Mouse (Mus musculus): ENCODE measurements around the gene Atg9b.
A peak's percentile ranks its signal among the peaks of the same experiment; 100 is the strongest.
"Not testable (repeated sequence)": the region's sequence is repeated elsewhere in the genome, so short reads cannot be mapped to it uniquely, and the experiment has no call there.

The Atg9b gene

DNA sequence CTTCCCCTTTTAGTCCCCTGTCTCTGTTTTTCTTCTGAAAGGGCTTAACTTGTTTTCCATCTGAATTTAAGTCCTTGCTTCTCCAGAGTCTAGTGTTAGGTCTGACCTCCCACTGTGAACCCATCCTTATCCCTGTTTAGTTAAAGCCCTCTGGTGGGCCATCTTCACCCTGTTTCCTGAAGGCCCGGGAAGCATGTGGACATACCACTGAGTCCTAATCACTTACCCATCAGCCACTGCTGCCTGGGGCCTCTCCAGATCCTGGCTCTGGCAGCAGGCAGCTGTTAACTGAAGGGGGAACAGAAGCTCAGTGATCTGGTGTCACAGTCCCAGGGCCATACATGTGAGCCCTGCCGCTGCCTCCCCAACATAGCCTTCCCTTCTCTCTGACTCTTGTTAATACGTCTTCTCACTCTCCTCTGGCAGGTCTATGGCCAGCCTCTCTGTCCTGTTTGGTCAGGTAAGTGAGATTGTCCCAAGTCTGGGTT lies 13.5 kb upstream of the Atg9b start:
- DNase-seq (ENCODE audit: low read depth): no peak

- DNase-seq (ENCODE audit: low read depth): no peak
Observed at GRCm38 (mm10) chr5:24404594-24405360, 12.8 kb upstream of the Atg9b start.

DNA sequence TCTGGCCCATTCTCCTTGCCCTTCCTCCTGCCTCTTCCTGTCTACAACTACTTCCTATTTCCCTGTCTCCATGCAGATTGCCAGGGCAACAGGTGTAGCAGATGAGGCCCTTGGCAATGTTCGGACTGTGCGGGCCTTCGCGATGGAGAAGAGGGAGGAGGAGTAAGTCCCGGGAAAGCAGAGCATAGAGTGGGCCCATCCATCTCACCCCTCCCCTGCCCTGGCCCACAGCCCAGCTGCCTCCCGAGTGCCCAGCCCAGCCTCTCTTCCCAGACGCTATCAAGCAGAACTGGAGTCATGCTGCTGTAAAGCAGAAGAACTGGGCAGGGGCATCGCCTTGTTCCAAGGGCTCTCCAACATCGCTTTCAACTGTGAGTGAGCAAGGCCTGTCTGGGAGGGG lies 10.0 kb upstream of the Atg9b start:
- no peak for DNase-seq (ENCODE audit: low read depth)

GRCm38 (mm10) chr5:24400911-24401605 lies 9.1 kb upstream of the Atg9b start:
- no peak for DNase-seq (ENCODE audit: low read depth)

- no peak for DNase-seq (ENCODE audit: low read depth)
Observed at GRCm38 (mm10) chr5:24400362-24400761, 8.4 kb upstream of the Atg9b start.

- DNase-seq (ENCODE audit: low read depth): no peak
Observed at GRCm38 (mm10) chr5:24399686-24400085, 7.7 kb upstream of the Atg9b start.

DNA sequence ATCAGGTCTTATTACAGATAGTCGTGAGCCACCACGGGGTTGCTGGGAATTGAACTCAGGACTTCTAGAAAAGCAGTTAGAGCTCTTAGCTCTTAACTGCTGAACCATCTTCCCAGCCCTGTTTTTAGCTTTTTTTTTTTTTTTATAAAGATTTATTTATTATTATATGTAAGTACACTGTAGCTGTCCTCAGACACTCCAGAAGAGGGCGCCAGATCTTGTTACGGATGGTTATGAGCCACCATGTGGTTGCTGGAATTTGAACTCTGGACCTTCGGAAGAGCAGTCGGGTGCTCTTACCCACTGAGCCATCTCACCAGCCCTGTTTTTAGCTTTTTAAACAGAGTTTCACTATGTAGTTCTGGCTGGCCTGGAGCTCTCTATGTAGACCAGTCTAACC lies 4.3 kb upstream of the Atg9b start:
- not testable (repeated sequence) for DNase-seq (ENCODE audit: low read depth)

DNA sequence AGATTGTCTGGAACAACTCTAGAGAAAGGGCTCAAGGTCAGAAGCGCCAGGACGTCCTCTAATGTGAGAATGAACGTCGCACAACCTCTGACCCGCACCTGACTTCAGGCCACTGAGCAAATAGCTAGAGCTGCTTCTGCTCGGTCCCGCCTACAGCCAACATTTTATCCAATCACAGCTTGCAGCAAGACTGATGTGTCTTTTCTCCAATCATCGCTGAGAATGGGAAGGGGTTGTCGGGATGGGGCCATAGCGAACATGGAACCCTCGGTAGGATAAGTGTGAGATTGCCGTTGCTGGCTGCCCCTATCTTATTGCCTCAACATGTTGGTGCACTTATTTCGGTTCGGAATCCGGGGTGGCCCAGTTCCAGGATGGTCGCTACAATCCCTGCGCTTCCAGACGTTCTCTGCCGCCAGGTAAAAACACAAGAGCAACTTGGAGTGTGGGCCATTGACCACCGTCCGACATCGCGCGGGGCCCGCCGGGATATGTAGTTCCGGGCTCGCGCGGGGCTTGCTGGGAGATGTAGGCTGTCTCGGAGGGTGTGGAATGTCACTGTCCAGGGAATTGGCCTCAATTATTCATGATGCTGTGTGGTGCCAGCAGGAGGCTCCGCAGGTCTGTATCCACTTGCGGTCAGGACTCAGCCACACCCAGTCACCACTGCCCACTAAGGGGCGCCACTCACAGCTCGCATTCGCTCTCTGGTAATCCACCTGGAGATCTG lies 2.4 kb upstream of the Atg9b start:
- DNase-seq (ENCODE audit: low read depth): peak; percentile 90

- DNase-seq (ENCODE audit: low read depth): peak; percentile 95
Observed at GRCm38 (mm10) chr5:24393392-24393997, 1.6 kb upstream of the Atg9b start, which contains the start of gene Abcb8. Abcb8 (plus strand) TSS chr5:24393663.

- DNase-seq (ENCODE audit: low read depth): no peak
Observed at GRCm38 (mm10) chr5:24392724-24393123, 781 bp upstream of the Atg9b start.

GRCm38 (mm10) chr5:24389658-24390020 lies 2.3 kb downstream of the Atg9b start:
- no peak for DNase-seq (ENCODE audit: low read depth)

- no peak for DNase-seq (ENCODE audit: low read depth)
Observed at GRCm38 (mm10) chr5:24389011-24389657, 2.8 kb downstream of the Atg9b start.

- DNase-seq (ENCODE audit: low read depth): no peak
Observed at GRCm38 (mm10) chr5:24388246-24388915, 3.6 kb downstream of the Atg9b start.

DNA sequence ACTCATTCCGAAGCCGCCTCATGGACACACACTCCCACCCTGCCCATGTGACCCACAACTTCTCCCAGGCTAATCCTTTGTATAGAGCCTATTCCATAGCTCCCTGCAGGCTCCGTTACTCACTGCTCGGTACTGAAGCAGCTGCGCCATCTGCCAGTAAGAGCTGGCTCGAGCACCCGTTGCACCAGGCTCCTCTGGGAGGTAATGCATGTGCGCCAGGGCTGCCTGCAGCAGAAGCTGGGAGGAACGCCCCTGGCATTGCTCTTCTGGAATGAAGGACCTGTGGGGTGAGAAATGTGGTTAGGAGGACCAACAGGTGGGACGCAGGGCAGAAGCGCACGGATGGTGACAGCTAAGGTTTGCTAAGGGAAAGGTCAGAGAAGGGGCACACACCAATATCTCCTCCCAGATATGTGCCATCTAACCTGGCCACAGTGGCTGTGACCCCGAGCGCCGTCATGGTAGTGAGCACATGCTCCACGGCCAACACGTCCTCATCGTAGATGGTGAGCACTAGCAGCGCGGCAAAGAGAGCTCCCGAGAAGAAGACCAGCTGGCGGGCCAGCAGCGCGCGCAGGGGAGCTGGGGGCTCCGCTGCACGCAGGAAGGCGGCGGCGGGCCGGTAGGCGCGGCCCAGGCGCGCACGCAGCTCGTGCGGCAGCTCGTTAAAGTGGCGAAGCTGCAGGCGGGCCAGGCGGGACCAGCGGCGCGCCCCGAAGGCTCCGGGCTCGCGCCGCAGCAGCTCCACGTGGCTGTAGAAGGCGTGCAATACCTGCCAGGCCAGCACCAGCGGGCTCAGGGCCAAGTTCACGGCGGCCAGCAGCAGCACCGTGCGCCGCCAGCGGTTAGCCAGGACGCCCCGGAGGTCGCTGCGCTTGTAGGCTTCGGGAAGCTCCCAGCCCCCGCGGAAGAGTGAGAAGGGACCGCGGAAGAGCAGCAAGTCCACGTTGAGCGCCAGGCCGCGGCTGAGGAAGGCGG lies 4.4 kb downstream of the Atg9b start:
- DNase-seq (ENCODE audit: low read depth): no peak

GRCm38 (mm10) chr5:24385887-24386550 lies 5.9 kb downstream of the Atg9b start:
- no peak for DNase-seq (ENCODE audit: low read depth)

GRCm38 (mm10) chr5:24385374-24385773 lies 6.6 kb downstream of the Atg9b start:
- no peak for DNase-seq (ENCODE audit: low read depth)

DNA sequence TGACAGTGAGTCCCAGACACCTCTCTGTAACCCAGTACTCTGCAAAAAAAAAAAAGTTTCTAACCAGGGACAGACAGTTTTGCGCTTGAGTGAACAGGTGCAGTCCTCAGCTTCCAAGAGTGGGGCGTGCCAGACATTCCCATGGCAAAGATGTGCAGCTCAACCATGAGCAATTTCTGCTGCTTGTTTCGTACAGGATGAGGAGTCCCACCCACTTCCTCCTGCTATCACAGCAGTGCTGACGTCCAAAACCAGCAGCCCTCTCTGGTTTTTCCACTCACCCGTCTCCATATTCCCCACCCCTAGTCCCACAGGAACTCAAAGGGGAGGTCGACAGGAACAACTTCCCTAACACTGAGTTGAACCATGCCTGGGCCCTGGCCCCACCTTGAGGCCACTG lies 7.5 kb downstream of the Atg9b start:
- DNase-seq (ENCODE audit: low read depth): no peak

- peak; percentile 96 for DNase-seq (ENCODE audit: low read depth)
Observed at GRCm38 (mm10) chr5:24383026-24383859, 8.7 kb downstream of the Atg9b start.

- no peak for DNase-seq (ENCODE audit: low read depth)
Observed at GRCm38 (mm10) chr5:24381988-24382387, 10.0 kb downstream of the Atg9b start.

All from c-Kit-positive CD71-negative TER-119-negative erythroid progenitor cells, embryonic 14.5 days (primary cell).